Mouse (Mus musculus): ENCODE measurements around the gene Plcz1. TPM values are rescaled to one million over a fixed set of nuclear protein-coding genes. Genes with fewer than 3 reads are reported as not detected.

The Plcz1 gene
- polyA plus RNA-seq, 1 experiment, result 99.6 TPM

DNA sequence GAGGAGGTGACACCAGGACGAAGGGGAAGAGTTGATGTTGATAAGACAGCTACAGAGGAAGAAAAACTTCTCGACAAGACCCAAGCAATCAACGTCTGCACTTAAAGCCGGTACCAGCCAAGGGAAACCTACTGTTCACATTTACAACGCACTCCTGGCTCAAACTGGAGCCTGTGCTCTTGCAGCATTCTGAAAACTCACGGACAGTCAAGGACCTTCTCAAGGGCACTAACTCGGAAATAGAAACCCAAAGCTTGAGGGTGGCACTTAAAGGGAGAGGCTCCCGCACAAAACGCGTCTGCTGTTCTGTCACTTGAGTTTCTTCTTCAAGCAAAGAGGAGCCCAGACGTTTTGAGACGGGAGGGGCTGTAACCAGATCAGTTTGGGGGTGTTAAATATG, 87.7 kb downstream of the Plcz1 start:
- H3K36me3 ChIP-seq (ENCODE audit: control insufficient read depth, insufficient read depth, low read length), result no peaks in the 10 kb centered on the region
- TF ChIP-seq POLR2A (IDR thresholded peaks at IDR 0.05; ENCODE audit: control insufficient read depth, low read depth, low read length), result no peak
- no peak for TF ChIP-seq CTCF (IDR thresholded peaks at IDR 0.05; ENCODE audit: control insufficient read depth, insufficient read depth, insufficient replicate concordance, low read depth, low read length)
- H3K4me1 ChIP-seq (ENCODE audit: control insufficient read depth, insufficient read depth, low read length), result no peaks in the 10 kb centered on the region
- H3K27ac ChIP-seq (ENCODE audit: control insufficient read depth, insufficient read depth, low read depth, low read length), result peak overlapping the region; percentile 53; the same call in 1 of the 2 replicates
- H3K27me3 ChIP-seq (ENCODE audit: control insufficient read depth, insufficient read depth, low read length), result no peaks in the 10 kb centered on the region
- H3K4me3 ChIP-seq (ENCODE audit: control insufficient read depth, low read depth, low read length), result no peak overlapping the region

DNA sequence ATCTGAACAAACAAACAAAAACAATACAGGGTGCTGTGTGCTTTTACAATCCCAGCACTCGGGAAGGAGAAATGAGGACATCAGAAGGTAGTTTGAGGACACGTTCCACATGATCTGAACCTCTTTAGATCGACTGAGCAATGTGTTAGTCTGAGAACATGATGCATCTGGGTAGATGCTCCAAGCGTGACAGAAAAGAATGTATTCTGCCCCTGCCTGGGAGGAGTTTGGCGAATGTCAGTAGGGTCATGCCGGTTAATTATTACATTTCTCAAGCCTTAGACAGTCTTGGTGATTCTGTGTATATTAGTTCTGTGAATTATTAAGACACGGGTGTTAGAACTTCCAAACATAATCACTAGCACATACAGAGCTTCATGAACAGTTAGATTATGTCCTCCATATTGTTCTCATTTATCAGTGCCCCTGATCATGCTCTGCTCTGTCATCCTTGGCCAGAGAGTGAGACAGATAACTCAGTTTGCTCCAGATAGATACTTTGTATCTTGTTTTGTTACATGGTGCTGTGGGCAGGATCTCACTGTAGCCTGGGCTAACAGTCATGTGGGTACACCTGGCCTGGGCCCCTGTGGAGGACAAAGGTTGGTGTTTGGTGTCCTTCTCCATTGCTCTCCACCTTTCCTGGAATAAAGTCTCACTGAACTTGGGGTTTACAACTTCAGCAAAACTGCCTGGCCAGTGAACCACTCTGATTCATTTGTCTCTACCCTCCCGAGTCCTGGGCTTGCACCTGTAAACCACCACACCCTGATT, 94.0 kb downstream of the Plcz1 start:
- no peak for TF ChIP-seq CTCF (IDR thresholded peaks at IDR 0.05; ENCODE audit: control insufficient read depth, insufficient read depth, insufficient replicate concordance, low read depth, low read length)
- TF ChIP-seq POLR2A (IDR thresholded peaks at IDR 0.05; ENCODE audit: control insufficient read depth, low read depth, low read length), result no peak
- H3K4me1 ChIP-seq (ENCODE audit: control insufficient read depth, insufficient read depth, low read length), result no peaks in the 10 kb centered on the region
- no peak overlapping the region for H3K27ac ChIP-seq (ENCODE audit: control insufficient read depth, insufficient read depth, low read depth, low read length)
- no peaks in the 10 kb centered on the region for H3K36me3 ChIP-seq (ENCODE audit: control insufficient read depth, insufficient read depth, low read length)
- no peaks in the 10 kb centered on the region for H3K27me3 ChIP-seq (ENCODE audit: control insufficient read depth, insufficient read depth, low read length)
- no peak overlapping the region for H3K4me3 ChIP-seq (ENCODE audit: control insufficient read depth, low read depth, low read length)

Other genes with a start within 250 kb of the Plcz1 start
- gene Capza3, start 205 bp downstream of the Plcz1 start, polyA plus RNA-seq (2012; rRNA removed), result 160 and 201 TPM in 2 replicates

All from testis, adult 2 months (tissue).